Mouse (Mus musculus): ENCODE data around the gene Zfp773.

Zfp773 gene

GRCm38 (mm10) chr7:7136379-7136866 is at the start of gene Zfp773:
TSS of gene Zfp773 (minus strand) at chr7:7136755.
- DNase-seq (ENCODE audit: low read depth), result peak; percentile 57

DNA sequence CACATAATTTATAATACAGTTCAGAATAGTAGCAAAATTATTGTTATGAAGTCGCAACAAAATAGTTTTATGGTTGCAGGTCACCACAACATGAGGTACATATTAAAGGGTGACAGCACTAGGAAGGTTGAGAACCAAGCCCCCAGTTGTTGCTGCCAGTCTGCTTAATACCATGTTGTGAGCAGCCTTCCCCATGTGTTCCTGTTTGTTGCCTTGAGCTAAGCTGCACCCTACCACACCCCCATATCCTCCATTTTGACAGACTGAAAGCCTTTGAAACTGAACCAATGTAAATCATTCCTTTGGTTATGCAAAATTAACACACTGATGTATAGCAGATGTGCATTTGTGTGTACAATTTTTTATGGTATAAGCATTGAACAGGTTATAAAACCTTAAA is 49.3 kb upstream of the Zfp773 start:
- no peak for DNase-seq (ENCODE audit: low read depth)

DNA sequence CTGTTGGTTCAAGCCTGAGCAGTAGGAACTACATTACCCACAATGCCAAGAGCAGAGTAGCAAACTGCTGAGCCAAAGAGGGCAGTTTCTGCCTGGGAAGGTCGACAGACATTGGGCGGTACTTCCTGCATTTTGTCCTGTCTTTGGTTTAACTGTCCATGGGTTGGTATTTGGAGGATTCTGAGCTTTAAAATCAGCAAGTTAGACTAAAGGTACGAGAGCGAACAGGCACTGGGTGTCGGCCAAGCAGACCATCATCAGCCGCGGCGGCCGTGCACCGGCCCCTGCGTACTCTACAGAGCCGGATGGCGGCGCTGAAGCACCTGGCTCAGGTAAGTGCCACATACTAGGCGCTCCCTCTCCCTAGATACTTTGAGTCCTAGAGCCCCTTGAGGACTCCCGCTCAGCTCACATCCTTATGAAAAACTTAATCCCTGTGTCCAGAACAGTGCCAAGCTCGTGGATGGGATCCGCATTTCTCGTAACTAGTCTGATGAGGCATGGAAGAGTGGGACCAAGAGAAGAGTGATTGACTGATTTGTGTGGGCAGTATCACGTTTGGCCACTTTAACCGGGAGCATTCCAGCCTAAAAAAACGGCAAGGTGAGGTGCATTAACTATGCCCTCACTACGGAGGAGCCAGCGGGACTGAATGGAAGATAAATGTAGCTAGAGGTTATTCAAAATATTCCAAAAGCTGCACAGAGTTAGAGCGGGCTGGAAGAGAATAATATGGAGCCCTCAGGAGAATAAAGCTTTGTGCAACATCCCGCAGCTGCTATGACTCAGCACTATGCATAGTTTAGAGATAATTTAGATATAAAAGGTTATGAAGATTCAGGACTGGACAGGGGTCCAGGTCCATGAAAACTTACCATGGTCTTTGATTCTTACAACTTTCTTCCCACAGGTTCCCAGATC is 34.9 kb upstream of the Zfp773 start, which contains the start of gene Zfp418:
Gene Zfp418 (plus strand): TSS at position 104 of the 921 bp plus-strand sequence.
- peak; percentile 67 for DNase-seq (ENCODE audit: low read depth)

DNA sequence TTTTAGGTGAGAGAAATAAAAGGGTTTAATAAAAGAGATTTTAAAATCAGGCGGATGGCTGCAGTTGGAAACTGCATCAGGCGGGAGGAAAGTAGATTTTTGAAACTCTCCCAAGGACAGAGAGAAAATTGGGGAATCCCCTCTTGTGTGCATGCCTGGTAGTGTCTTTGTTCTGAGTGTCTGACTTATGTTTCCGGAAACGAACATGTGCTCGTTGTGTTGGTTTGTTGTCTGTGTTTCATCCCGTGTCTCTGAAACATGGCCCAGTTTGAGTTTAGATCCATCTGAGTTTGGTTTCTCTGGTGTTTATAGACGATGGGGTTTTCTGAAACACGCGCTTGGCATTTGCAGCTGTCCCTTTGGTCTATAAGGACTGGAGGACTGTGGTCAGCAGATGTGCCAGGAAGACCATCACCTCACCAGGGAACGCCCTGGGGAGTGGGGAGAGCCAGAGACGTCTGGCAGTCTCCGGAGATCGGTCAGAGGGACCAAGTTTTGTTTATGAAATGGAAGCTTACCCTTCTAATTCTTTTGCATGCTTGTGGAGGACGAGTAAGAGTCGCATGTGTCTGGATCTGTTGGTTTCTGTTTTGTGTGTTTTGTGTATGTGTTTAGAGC is 9.5 kb upstream of the Zfp773 start:
- no peak for DNase-seq (ENCODE audit: low read depth)

GRCm38 (mm10) chr7:7144215-7144614 is 7.7 kb upstream of the Zfp773 start:
- DNase-seq (ENCODE audit: low read depth), result no peak

DNA sequence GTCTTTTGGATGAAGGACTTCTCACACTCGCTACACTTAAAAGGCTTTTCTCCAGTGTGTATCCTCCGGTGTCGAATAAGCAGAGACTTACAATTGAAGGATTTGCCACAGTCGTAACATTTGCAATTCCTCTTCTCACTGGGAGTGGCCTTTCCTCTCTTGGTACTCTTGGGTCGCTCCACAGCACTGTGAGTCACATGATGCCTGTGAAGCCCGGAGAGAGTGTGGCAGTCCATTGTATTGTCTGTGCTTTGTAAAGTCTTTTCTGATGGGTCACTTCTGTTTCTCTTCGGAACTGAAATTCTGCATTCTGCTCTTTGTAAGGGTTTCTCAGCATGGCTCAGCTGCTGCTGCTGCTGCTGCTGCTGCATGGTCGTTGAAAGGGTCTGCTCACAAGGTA is 3.8 kb downstream of the Zfp773 start:
- no peak for DNase-seq (ENCODE audit: low read depth)

DNA sequence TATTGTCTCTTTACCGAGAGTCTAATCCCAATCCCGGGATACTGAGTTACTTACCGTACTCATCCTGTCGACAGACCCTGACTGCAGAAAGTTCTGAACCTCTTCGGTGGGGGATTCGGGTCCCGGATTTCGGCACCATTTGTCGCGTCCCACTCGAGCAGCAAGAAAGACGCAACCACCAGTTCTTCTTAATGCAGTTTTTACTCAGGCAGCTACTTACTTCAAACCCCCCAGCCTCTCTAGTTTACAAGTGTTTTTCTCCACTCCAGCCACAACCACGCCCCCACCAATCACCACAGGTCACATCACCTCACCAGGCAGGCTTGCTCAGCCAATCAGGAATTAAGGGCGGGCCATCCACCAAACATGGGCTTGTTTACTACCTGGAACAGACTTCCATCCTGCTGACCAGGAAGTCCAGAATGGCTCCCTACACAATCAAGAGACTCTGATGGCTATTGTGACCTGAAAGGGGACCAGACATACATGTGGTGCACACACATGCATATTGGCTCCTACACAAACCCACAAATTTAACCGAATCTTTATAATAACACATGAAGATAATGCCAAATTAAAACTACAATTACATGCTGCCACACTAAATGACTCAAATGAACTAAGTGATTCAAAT is 5.9 kb downstream of the Zfp773 start:
- DNase-seq (ENCODE audit: low read depth), result peak; percentile 35

GRCm38 (mm10) chr7:7121602-7121980 is 15.0 kb downstream of the Zfp773 start:
- DNase-seq (ENCODE audit: low read depth), result no peak

DNA sequence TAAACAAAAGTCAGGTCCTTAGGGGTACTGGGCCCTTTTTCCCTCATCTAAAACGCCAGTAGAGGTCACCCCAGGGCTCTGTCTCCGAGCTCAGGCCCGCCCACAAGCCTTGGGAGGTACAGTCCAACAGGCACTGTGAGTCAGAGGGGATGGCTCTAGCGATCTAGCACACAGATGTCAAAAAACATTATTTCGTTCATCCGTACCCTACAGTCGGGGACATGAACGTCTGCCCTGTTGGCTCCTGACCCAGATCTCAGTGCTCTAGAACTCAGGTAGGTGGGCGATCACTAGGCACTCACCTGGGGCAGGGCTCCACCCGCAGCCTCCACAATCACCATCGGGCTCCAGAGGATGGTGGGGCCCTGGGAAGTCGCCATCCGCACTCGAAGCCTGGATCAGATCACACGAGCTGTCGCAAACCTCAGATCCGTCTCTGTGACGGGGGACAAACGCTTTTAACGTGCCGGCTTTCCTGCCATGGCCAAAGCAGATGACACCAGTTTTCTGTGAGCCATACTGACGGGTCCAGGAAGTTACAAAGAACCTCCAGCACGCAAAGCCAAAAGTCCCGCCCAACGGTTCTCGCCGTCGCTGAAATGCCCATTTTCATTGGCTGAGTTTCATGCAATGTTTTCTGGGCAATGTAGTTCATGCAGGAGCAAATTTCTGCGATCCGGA is 15.5 kb downstream of the Zfp773 start, which contains the start of gene Zfp954:
Gene Zfp954 (minus strand): TSS at position 568 of the 681 bp plus-strand sequence.
- peak; percentile 92 for DNase-seq (ENCODE audit: low read depth)

- DNase-seq (ENCODE audit: low read depth), result no peak
Observed at GRCm38 (mm10) chr7:7118441-7118840, 18.1 kb downstream of the Zfp773 start.

GRCm38 (mm10) chr7:7108501-7108900 is 28.1 kb downstream of the Zfp773 start:
- DNase-seq (ENCODE audit: low read depth), result no peak
